Mouse (Mus musculus) olfactory bulb, adult 2 months (tissue): Measurements from ENCODE around the gene Rnf169. TPM values are rescaled to one million over a fixed set of nuclear protein-coding genes. Genes with fewer than 3 reads are reported as not detected.

Source experiments
- H3K27ac ChIP-seq: fragments of 200-500 bp; 2 replicates; pipeline ENCODE4 v1.5.1; 2012; ENCODE audit warnings: low read depth, low read length; ENCODE audit not compliant: insufficient read depth
- H3K4me1 ChIP-seq: fragments of 200-500 bp; 2 replicates; pipeline ENCODE4 v1.6.1; 2012; ENCODE audit warnings: low read length; ENCODE audit not compliant: control insufficient read depth, insufficient read depth
- H3K4me3 ChIP-seq: fragments of 200-500 bp; 2 replicates; pipeline ENCODE4 v1.5.1; 2012; ENCODE audit warnings: mild to moderate bottlenecking, low read depth, low read length, moderate library complexity; ENCODE audit not compliant: insufficient read depth
- CTCF ChIP-seq: fragments of 200-500 bp; IDR thresholded peaks from 2 replicates; pipeline ENCODE4 v1.5.1; 2012; ENCODE audit warnings: low read depth, mild to moderate bottlenecking, low read length, moderate library complexity; ENCODE audit not compliant: insufficient read depth
- POLR2A ChIP-seq: fragments of 200-500 bp; IDR thresholded peaks from 2 replicates; pipeline ENCODE4 v1.6.1; 2012; ENCODE audit warnings: mild to moderate bottlenecking, low read depth, low read length, moderate library complexity; ENCODE audit not compliant: insufficient read depth
- WGBS: fragments of 180-500 bp; shearing (Covaris S2); methylation state at CpG from one replicate; pipeline ENCODE4 v1.1.7; 2018; 5-methylcytosine and 5-hydroxymethylcytosine counted together
- polyA plus RNA-seq: library from polyadenylated mRNA; stranded (reverse); fragments of >200 nt; gene quantifications from 2 replicates; pipeline ENCODE4 v1.2.4, GENCODE M21; 2012; ENCODE audit warnings: low replicate concordance; ENCODE audit not compliant: missing spikeins, insufficient read depth, insufficient read length

Gene Rnf169
- polyA plus RNA-seq, 1 experiment = 42.4 TPM

DNA sequence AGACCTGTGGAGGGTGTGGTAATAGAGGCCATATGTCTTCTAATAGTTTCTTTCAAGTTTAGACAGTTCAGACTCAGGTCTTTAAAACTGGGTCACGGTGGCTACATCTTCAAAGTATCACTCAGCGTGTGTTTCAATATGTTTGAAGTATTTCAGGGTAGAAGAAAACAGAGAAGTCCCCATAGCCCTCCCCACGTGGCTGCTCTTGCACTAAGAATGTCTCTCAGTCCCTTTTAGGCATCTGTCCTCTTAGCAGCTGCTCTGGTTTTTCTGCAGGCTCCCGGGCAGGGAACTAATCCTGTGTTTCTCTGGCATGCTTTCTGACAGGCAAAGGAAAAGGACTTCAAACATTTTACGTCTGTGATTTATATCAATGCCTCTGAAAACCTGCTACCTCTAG, 104.4 kb downstream of the Rnf169 start:
- H3K4me3 ChIP-seq = no peak overlapping the region
- H3K27ac ChIP-seq = no peak overlapping the region
- no peak for TF ChIP-seq POLR2A
- no peak for TF ChIP-seq CTCF
- no peaks in the 10 kb centered on the region for H3K4me1 ChIP-seq
- 59% methylated on average over 5 of the region's 5 CpGs for WGBS

- no peak for TF ChIP-seq POLR2A
- TF ChIP-seq CTCF = no peak
- WGBS = 51% methylated on average over 6 of the region's 6 CpGs
- no peak overlapping the region for H3K4me3 ChIP-seq
- no peaks in the 10 kb centered on the region for H3K4me1 ChIP-seq
- H3K27ac ChIP-seq = no peak overlapping the region
Measured at GRCm38 (mm10) chr7:99873965-99874364, 106.3 kb downstream of the Rnf169 start.

Other genes with a start within 250 kb of the Rnf169 start
- gene Olfr521, start 216.9 kb downstream of the Rnf169 start, polyA plus RNA-seq = not detected in 2 replicates
- gene Neu3, start 152.0 kb downstream of the Rnf169 start, polyA plus RNA-seq = not detected in 2 replicates
- not detected in 2 replicates for gene Xrra1, start 121.3 kb downstream of the Rnf169 start, polyA plus RNA-seq
- gene Spcs2, start 117.0 kb downstream of the Rnf169 start, polyA plus RNA-seq = not detected in 2 replicates
- not detected in 2 replicates for gene Chrdl2, start 25.7 kb upstream of the Rnf169 start, polyA plus RNA-seq
- not detected in 2 replicates for gene Pold3, start 141.1 kb upstream of the Rnf169 start, polyA plus RNA-seq
- gene Lipt2, start 178.8 kb upstream of the Rnf169 start, polyA plus RNA-seq = not detected in 2 replicates
- gene Kcne3, start 196.1 kb upstream of the Rnf169 start, polyA plus RNA-seq = not detected in 2 replicates
- gene Pgm2l1, start 246.9 kb upstream of the Rnf169 start, polyA plus RNA-seq = not detected in 2 replicates